Mouse (Mus musculus) erythroblast, embryonic 14.5 days (primary cell): Measurements from ENCODE around the gene Reep1.

ENCODE experiments used
- GATA1 ChIP-seq: IDR thresholded peaks from 2 replicates; pipeline ENCODE4 v1.6.1; 2012; ENCODE audit warnings: low read length, inconsistent platforms, mixed read lengths
- TAL1 ChIP-seq: IDR thresholded peaks from 3 replicates; pipeline ENCODE4 v1.6.1; 2012; ENCODE audit warnings: low read length, inconsistent platforms, mixed read lengths

GRCm38 (mm10) chr6:71823085-71823484 lies 115.7 kb downstream of the Reep1 start:
- TF ChIP-seq GATA1 (no peak), TAL1 (no peak)
